Mouse (Mus musculus): ENCODE data around the gene Btn1a1.

DNA sequence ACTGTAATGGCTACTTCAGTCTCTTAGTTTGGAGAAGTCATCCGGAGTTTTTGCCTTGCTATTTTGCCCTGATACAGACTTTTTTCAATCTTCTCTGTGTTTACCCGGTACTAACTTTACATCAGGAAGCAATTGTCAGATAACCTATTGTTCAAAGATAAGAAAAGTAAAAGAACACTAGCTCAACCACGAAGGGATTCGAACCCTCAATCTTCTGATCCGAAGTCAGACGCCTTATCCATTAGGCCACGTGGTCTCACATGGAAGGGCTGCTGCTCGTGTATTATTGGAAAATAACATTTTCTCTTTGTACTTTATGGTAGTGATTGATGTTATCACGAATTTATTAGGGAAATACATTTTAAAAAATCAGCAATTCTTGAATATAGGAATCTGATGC is 38.1 kb upstream of the Btn1a1 start:
- TF ChIP-seq POLR2A (IDR thresholded peaks at IDR 0.05; ENCODE audit: borderline replicate concordance, extremely low read depth, low read depth, low read length), result no peak
- no peak for TF ChIP-seq CTCF (IDR thresholded peaks at IDR 0.05; ENCODE audit: insufficient read depth, low read length)
